11 mouse cellular contexts compared by ENCODE assay signal in genomic region chr2:117913846-117914245, GRCm38 (mm10).
DNase-seq lines count a peak whose midpoint lies in the region; ATAC-seq and TF ChIP-seq lines count a peak whose summit lies in the region.
"Had no signal": no experiment of that assay in that cellular context is flagged by ENCODE, and none has a peak within 500 bp of the region (broad histone marks: within the 10 kb centered on the region; RNA-seq: fewer than 3 reads in every experiment).

No protein-coding gene starts in this region.

- H3K27me3 ChIP-seq in heart, adult 2 months (ENCODE audit: control insufficient read depth, insufficient read depth, low read length) = no peaks in the 10 kb centered on the region
- H3K27me3 ChIP-seq in liver, adult 2 months (ENCODE audit: control insufficient read depth, insufficient read depth, low read length) = no peaks in the 10 kb centered on the region
- H3K27me3 ChIP-seq in stomach, postnatal 0 days (ENCODE audit: control insufficient read depth, insufficient read depth, low read length) = no peaks in the 10 kb centered on the region
- no peaks in the 10 kb centered on the region for H3K27me3 ChIP-seq in forebrain, embryonic 12.5 days
- H3K27me3 ChIP-seq: hindbrain, embryonic 15.5 days had no signal

- no peaks in the 10 kb centered on the region for H3K36me3 ChIP-seq in heart, adult 2 months (ENCODE audit: control insufficient read depth, insufficient read depth, low read length)
- H3K36me3 ChIP-seq in liver, adult 2 months (ENCODE audit: control insufficient read depth, insufficient read depth, low read length) = no peaks in the 10 kb centered on the region
- H3K36me3 ChIP-seq in stomach, postnatal 0 days (ENCODE audit: control insufficient read depth, insufficient read depth, low read length) = no peaks in the 10 kb centered on the region
- no peaks in the 10 kb centered on the region for H3K36me3 ChIP-seq in forebrain, embryonic 12.5 days (replicated peaks)
- H3K36me3 ChIP-seq: forebrain, embryonic 10.5 days; hindbrain, embryonic 15.5 days had no signal

- intact Hi-C loops in heart, adult 2 months (cut with DNase I) = no loop called here
- intact Hi-C loops in heart, postnatal 10 days (cut with DNase I) = no loop called here

- no peak overlapping the region for H3K9ac ChIP-seq in heart, adult 2 months (ENCODE audit: low read depth, low read length)
- H3K9ac ChIP-seq in liver, adult 2 months (ENCODE audit: low read depth, low read length) = no peak overlapping the region
- H3K9ac ChIP-seq in stomach, postnatal 0 days (ENCODE audit: low read length) = no peak overlapping the region
- H3K9ac ChIP-seq in forebrain, embryonic 12.5 days = no peak overlapping the region
- H3K9ac ChIP-seq: hindbrain, embryonic 15.5 days had no signal

- TF ChIP-seq CTCF in heart, adult 2 months (IDR thresholded peaks at IDR 0.05) = peak; percentile 32
- 0 out of 2 replicates have a peak, but pooled peaks have one; percentile 6 for TF ChIP-seq CTCF in liver, adult 2 months (IDR thresholded peaks at IDR 0.05; ENCODE audit: low read depth, low read length)
- peak; percentile 37; the same call in 1 of the 2 replicates for TF ChIP-seq CTCF in stomach, postnatal 0 days (IDR thresholded peaks at IDR 0.05; ENCODE audit: low read depth)

- no peak for TF ChIP-seq EP300 in heart, adult 2 months (IDR thresholded peaks at IDR 0.05; ENCODE audit: insufficient read depth, low read depth, low read length)
- no peak for TF ChIP-seq EP300 in stomach, postnatal 0 days (optimal IDR thresholded peaks at IDR 0.05)

- peak in 1 of 2 experiments; percentile 15 for DNase-seq in heart, adult 2 months
- no peak for DNase-seq in heart, postnatal 10 days
- DNase-seq in spleen, postnatal 36 days (ENCODE audit: low spot score in 2 of 2) = peak; percentile 2 to 8
- no peak for DNase-seq in spleen, postnatal 4 days (ENCODE audit: low spot score in 2 of 2)
- peak; percentile 9 for DNase-seq in liver, adult 2 months (ENCODE audit: extremely low read depth, low read depth, low spot score)
- DNase-seq in stomach, postnatal 0 days (ENCODE audit: low spot score) = no peak
- DNase-seq in adrenal gland, adult 2 months = no peak
- DNase-seq: kidney, postnatal 10 days had no signal

- H3K4me1 ChIP-seq in heart, adult 2 months (ENCODE audit: control insufficient read depth, insufficient read depth, low read length) = no peaks in the 10 kb centered on the region
- H3K4me1 ChIP-seq in liver, adult 2 months (ENCODE audit: control insufficient read depth, insufficient read depth, low read length) = no peaks in the 10 kb centered on the region
- H3K4me1 ChIP-seq in stomach, postnatal 0 days (replicated peaks; ENCODE audit: control insufficient read depth, insufficient read depth) = no peaks in the 10 kb centered on the region; the same call in 1 of the 2 replicates
- no peaks in the 10 kb centered on the region for H3K4me1 ChIP-seq in forebrain, embryonic 12.5 days
- H3K4me1 ChIP-seq: forebrain, embryonic 10.5 days; hindbrain, embryonic 15.5 days had no signal

- no peaks in the 10 kb centered on the region for H3K9me3 ChIP-seq in stomach, postnatal 0 days (ENCODE audit: control insufficient read depth, low read length)
- H3K9me3 ChIP-seq in forebrain, embryonic 12.5 days = no peaks in the 10 kb centered on the region
- H3K9me3 ChIP-seq: forebrain, embryonic 10.5 days; hindbrain, embryonic 15.5 days had no signal

- TF ChIP-seq POLR2A in heart, adult 2 months (IDR thresholded peaks at IDR 0.05; ENCODE audit: insufficient read depth, low read depth, low read length) = no peak
- TF ChIP-seq POLR2A in liver, adult 2 months (IDR thresholded peaks at IDR 0.05; ENCODE audit: extremely low read depth, insufficient read depth, low read length) = no peak

- H3K4me3 ChIP-seq in heart, adult 2 months = no peak overlapping the region
- H3K4me3 ChIP-seq in liver, adult 2 months (ENCODE audit: insufficient read depth, low read depth, low read length) = no peak overlapping the region
- no peak overlapping the region for H3K4me3 ChIP-seq in stomach, postnatal 0 days (ENCODE audit: low read depth, low read length)
- no peak overlapping the region for H3K4me3 ChIP-seq in forebrain, embryonic 12.5 days (replicated peaks)
- H3K4me3 ChIP-seq: forebrain, embryonic 10.5 days; hindbrain, embryonic 15.5 days had no signal

- no peak for ATAC-seq in stomach, postnatal 0 days (ENCODE audit: low FRiP score, low TSS enrichment)
- no peak for ATAC-seq in forebrain, embryonic 12.5 days (ENCODE audit: low FRiP score)

- H3K4me2 ChIP-seq in stomach, postnatal 0 days (replicated peaks; ENCODE audit: low read depth) = no peak overlapping the region
- H3K4me2 ChIP-seq in forebrain, embryonic 12.5 days = no peak overlapping the region
- H3K4me2 ChIP-seq: hindbrain, embryonic 15.5 days had no signal

- 91% methylated on average over 4 of the region's 4 CpGs for WGBS in heart, adult 2 months
- 92% methylated on average over 4 of the region's 4 CpGs for WGBS in liver, adult 2 months
- WGBS in stomach, postnatal 0 days = 88% methylated on average over 4 of the region's 4 CpGs
- 92% methylated on average over 4 of the region's 4 CpGs for WGBS in forebrain, embryonic 12.5 days

- H3K27ac ChIP-seq in heart, adult 2 months = no peak overlapping the region
- no peak overlapping the region for H3K27ac ChIP-seq in liver, adult 2 months (replicated peaks; ENCODE audit: insufficient read depth, low read depth, low read length)
- H3K27ac ChIP-seq in stomach, postnatal 0 days (replicated peaks) = no peak overlapping the region
- H3K27ac ChIP-seq in forebrain, embryonic 12.5 days = no peak overlapping the region
- H3K27ac ChIP-seq: forebrain, embryonic 10.5 days; hindbrain, embryonic 15.5 days had no signal

- H3K79me2 ChIP-seq in heart, adult 2 months (replicated peaks; ENCODE audit: control insufficient read depth, insufficient read depth, low read length) = no peaks in the 10 kb centered on the region
- no peaks in the 10 kb centered on the region for H3K79me2 ChIP-seq in liver, adult 2 months (ENCODE audit: control insufficient read depth, insufficient read depth, low read length)

Comparison
In these comparisons a context has a peak if more than half of its experiments do, and no peak if none do; other contexts are left out.
1. DNase-seq: peak in spleen, postnatal 36 days (2 of 2) and liver, adult 2 months (single experiment); none in heart, postnatal 10 days (0 of 2), spleen, postnatal 4 days (0 of 2), stomach, postnatal 0 days (single experiment) and adrenal gland, adult 2 months (single experiment).
2. Peak in every context shown above with its lines, with median percentiles within 50 percentile points of each other: CTCF ChIP-seq.